Mouse (Mus musculus) liver, adult 2 months (tissue): ENCODE measurements around the gene Tiam2.

Experiments used
- CTCF ChIP-seq: fragments of 200-500 bp; IDR thresholded peaks from 2 replicates; pipeline ENCODE4 v1.5.1; 2011; ENCODE audit warnings: low read depth, low read length, control low read depth
- POLR2A ChIP-seq: fragments of 200-500 bp; IDR thresholded peaks from 2 replicates; pipeline ENCODE4 v1.6.1; 2011; ENCODE audit warnings: low read length, control low read depth; ENCODE audit not compliant: insufficient read depth; ENCODE audit errors: extremely low read depth

DNA sequence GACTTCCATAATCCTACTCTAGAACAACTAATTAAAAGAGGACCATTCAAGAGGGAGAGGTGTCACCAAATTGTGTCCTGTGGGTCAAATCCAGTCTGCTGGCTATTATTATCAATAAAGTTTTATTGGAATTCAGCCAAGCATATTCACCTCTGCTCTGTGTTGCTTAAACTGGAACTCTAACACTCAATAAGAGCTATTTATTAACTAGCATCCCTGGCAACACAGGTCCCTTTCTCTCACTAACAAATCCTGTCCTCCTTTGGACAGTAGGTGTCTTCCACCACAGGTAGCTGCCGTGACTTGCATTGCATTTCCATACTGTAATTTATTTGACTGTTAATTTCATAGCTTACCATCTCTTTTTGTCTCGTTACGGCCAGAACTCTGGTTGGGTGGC, 169.7 kb downstream of the Tiam2 start:
- TF ChIP-seq CTCF = 0 out of 2 replicates have a peak, but pooled peaks have one; percentile 8
- no peak for TF ChIP-seq POLR2A
